Mouse (Mus musculus) R1 (cell line): ENCODE measurements around the gene Cyp11a1.

Experiments
- DNase-seq: peaks from one replicate; pipeline ENCODE4 v3.0.0-alpha.2; 2018; ENCODE audit warnings: low read depth, low spot score

Gene Cyp11a1

GRCm38 (mm10) chr9:58008336-58009014, 2.3 kb downstream of the Cyp11a1 start:
- DNase-seq, result no peak

GRCm38 (mm10) chr9:58009015-58009362, 2.8 kb downstream of the Cyp11a1 start:
- peak; percentile 94 for DNase-seq

GRCm38 (mm10) chr9:58009588-58009987, 3.4 kb downstream of the Cyp11a1 start:
- peak; percentile 74 for DNase-seq

- peak; percentile 90 for DNase-seq
These were observed 4.8 kb downstream of the Cyp11a1 start for GRCm38 (mm10) chr9:58011027-58011426.

- DNase-seq, result peak; percentile 23
These were observed 5.3 kb downstream of the Cyp11a1 start for GRCm38 (mm10) chr9:58011552-58011951.

- DNase-seq, result peak; percentile 38
These were observed 6.3 kb downstream of the Cyp11a1 start for GRCm38 (mm10) chr9:58012486-58012885.

- DNase-seq, result peak; percentile 37
These were observed 6.7 kb downstream of the Cyp11a1 start for GRCm38 (mm10) chr9:58012935-58013334.

- DNase-seq, result peak; percentile 43
These were observed 8.4 kb downstream of the Cyp11a1 start for GRCm38 (mm10) chr9:58014393-58015160.

- no peak for DNase-seq
These were observed 9.6 kb downstream of the Cyp11a1 start for GRCm38 (mm10) chr9:58015856-58016255.

GRCm38 (mm10) chr9:58016962-58017361, 10.8 kb downstream of the Cyp11a1 start:
- DNase-seq, result no peak

GRCm38 (mm10) chr9:58018385-58018784, 12.2 kb downstream of the Cyp11a1 start:
- DNase-seq, result no peak

- no peak for DNase-seq
These were observed 19.8 kb downstream of the Cyp11a1 start for GRCm38 (mm10) chr9:58025995-58026394.

GRCm38 (mm10) chr9:58027426-58028180, 21.4 kb downstream of the Cyp11a1 start:
- no peak for DNase-seq

GRCm38 (mm10) chr9:58028841-58029240, 22.6 kb downstream of the Cyp11a1 start:
- no peak for DNase-seq

- no peak for DNase-seq
These were observed 23.4 kb downstream of the Cyp11a1 start for GRCm38 (mm10) chr9:58029635-58030034.

GRCm38 (mm10) chr9:58031895-58032294, 25.7 kb downstream of the Cyp11a1 start:
- no peak for DNase-seq

GRCm38 (mm10) chr9:58035519-58035918, 29.3 kb downstream of the Cyp11a1 start:
- no peak for DNase-seq

- DNase-seq, result no peak
These were observed 29.9 kb downstream of the Cyp11a1 start for GRCm38 (mm10) chr9:58035951-58036698.

GRCm38 (mm10) chr9:58036961-58037360, 30.8 kb downstream of the Cyp11a1 start:
- no peak for DNase-seq

- DNase-seq, result peak; percentile 80
These were observed 32.4 kb downstream of the Cyp11a1 start for GRCm38 (mm10) chr9:58038500-58039168.

- DNase-seq, result peak; percentile 78
These were observed 34.8 kb downstream of the Cyp11a1 start for GRCm38 (mm10) chr9:58040977-58041376.
